Mouse (Mus musculus) gastrocnemius, postnatal 36 days (tissue): ENCODE data around the gene 2010111I01Rik. TPM values are rescaled to one million over a fixed set of nuclear protein-coding genes. Genes with fewer than 3 reads are reported as not detected.

Experiments used
- DNase-seq, 2 experiments: peaks; one replicate each; pipeline ENCODE4 v3.0.0; 2022
- intact Hi-C: fragments of 180-260 bp; cut with DNase I; formaldehyde crosslinking; loops from one replicate; pipeline ENCODE4 v1.15.1; 2025
- total RNA-seq, 2 experiments: library from RNA; stranded (reverse); gene quantifications; 2 replicates each; pipeline ENCODE4 v1.2.3; 2021

The 2010111I01Rik gene
- total RNA-seq, 2 experiments from 2014 or later = 62.5 to 70.3 TPM

DNA sequence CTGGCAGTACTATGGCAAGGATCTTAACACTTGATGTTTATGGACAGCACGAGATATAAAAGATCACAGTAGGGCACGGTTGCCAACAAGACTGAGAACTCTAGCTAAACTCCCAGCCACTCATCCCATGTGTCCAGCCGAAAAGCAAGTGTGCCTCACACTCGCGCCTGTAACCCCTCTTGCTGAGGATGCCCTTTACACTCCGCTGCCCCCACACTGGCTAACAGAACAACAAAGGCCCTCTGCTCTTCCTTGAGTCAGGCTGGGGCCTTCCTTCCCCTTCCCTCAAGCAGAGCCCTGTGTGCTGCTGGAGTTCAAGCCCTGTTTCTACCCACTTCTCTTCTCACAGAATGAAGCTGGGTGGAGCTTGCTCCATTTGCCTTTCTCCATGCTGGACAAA, 220.3 kb downstream of the 2010111I01Rik start:
- DNase-seq = no peak
- intact Hi-C loops = no loop called here

GRCm38 (mm10) chr13:63186217-63186616, 221.5 kb downstream of the 2010111I01Rik start:
- DNase-seq = no peak
- intact Hi-C loops = no loop called here

DNA sequence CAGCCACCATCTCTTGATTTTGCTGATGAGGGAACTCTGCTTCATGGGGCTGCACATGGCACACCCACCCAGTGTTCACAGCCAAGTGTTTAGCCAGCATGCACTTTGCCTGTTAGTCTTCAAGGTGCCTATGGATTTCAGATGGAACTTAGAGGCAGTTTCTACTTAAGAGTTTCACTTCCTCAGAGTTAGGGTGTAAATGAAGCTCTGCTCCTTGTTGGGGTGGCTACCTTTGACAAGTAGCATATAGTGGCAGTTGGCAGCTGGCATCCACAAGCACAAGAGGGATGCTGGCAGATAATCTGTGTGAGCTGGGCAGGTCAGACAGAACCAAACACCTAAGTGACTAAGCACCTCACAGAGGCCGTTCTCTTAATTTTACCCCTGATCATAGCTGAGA, 221.9 kb downstream of the 2010111I01Rik start:
- intact Hi-C loops = no loop called here
- DNase-seq = no peak

GRCm38 (mm10) chr13:63187145-63188143, 222.8 kb downstream of the 2010111I01Rik start:
- no peak for DNase-seq
- intact Hi-C loops = no loop called here

GRCm38 (mm10) chr13:63188306-63188705, 223.6 kb downstream of the 2010111I01Rik start:
- DNase-seq = no peak
- intact Hi-C loops = no loop called here

DNA sequence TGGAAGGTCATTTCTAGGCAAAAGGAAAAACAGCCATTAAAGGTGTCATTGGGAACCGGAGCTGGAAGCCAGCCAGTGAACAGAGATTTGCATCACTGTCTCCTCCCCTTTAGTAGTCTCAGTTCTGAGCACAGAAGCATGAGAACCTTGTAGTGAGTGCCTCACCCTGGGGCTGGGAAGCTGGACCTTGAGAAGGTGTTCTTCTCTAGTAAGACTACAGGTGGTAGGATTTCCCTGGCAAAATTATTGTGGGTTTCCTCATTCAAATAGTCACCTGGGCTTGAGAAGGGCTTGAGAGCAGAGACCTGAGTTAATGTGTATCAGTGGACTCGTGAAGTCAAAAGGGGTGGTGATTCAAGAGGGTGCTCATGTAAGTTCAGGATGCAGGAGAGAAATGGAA, 224.1 kb downstream of the 2010111I01Rik start:
- intact Hi-C loops = no loop called here
- no peak for DNase-seq

DNA sequence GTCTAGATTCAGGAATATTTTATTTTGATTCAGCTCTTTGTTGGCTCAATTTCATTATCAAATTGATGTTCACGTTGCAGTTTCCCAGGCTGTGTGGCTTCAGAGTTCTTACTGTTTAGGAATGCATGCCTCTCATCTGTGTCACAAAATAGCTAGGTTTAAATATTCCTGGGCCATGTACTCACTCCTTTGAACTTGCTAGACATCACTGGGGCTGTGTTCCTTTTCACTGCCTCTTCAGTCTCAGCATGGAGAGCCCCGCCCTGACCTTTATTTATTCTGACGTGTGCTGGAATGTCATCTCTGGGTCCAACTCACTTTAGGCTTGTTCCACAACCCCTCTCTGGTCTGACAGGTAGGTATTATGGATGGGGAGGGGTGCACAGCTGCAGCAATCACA, 228.7 kb downstream of the 2010111I01Rik start:
- intact Hi-C loops = no loop called here
- no peak for DNase-seq

- no peak for DNase-seq
- intact Hi-C loops = loop anchor here (5.0 kb wide), 1 partner anchor 34 kb away; no protein-coding TSS in a partner anchor
Observed at GRCm38 (mm10) chr13:63198038-63198437, 233.3 kb downstream of the 2010111I01Rik start.

- DNase-seq = no peak
- intact Hi-C loops = loop anchor here (5.0 kb wide), 1 partner anchor 33 kb away; no protein-coding TSS in a partner anchor
Observed at GRCm38 (mm10) chr13:63199588-63199987, 234.9 kb downstream of the 2010111I01Rik start.

DNA sequence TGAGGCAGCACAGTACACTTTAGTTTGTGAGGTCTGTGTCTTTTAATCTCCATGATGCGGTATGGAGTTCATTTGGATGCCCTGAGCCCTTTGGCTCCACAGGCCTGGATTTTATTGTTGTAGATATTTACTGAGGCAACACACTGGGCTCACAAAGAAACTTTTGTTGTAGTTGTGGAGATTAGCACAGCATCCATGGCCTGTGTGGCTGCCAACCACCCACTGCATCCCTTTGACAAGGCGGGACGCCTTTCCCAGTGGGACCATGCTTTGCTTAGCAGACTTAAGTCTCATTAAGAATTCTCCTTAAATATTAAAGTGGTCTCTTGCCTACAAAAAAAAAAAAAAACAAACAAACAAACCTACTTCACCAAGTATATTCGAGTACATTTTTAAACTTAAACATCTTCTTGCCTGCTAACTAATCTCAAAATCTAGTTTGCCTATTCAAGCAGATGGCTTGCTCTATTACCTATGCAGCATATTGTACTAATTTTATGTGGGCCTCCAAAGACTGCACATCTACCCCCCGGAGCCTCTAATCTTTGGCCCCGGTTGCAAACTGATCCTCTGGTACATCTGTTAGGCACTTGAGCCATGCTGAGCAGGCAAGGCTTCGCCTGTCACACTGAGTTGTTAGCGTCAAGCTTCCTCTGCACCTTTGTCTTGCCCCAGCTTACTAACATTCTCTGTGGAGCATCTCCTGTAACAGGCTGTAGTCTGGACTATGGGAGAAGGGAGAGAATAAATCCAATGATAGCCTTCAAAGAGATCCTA, 239.0 kb downstream of the 2010111I01Rik start:
- no peak for DNase-seq
- intact Hi-C loops = no loop called here

DNA sequence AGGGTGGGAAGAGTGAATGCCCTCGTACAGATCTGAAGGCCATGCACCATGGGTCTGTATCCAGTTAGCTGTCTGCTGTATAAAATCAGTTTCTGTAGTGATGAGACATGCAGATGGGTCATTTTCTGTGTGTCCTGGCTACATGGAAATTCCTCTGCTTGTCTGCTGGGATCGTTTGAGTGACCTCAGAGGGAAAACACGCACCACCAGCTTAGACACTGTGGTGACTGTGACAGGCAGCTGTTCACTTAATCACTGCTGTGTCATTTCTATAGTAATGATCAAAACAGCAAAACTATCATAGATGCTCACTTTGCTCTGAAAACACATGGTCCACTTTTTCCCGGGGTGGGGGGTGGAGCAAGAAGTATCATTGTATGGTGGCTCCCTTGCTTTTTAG, 241.1 kb downstream of the 2010111I01Rik start:
- intact Hi-C loops = no loop called here
- no peak for DNase-seq

DNA sequence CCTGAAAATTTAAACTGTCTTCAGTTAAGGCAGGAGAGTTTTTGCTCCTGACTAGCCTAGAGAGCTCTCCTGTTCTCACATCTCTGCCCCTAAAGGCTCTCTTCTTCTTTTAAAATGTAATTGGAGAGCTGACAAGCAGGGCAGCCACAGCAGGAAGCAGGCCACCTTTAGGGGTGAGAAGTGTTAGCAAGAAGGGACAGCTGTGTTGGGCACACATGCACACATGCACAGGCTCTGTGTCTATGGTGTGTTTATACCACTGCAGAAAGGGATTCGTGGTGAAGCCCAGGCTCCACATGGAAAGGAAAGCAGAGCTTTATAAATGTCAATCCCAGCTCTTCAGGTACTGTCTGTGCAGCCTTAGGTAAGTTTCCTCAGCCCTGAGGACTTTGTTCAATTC, 241.7 kb downstream of the 2010111I01Rik start:
- DNase-seq = no peak
- intact Hi-C loops = no loop called here

DNA sequence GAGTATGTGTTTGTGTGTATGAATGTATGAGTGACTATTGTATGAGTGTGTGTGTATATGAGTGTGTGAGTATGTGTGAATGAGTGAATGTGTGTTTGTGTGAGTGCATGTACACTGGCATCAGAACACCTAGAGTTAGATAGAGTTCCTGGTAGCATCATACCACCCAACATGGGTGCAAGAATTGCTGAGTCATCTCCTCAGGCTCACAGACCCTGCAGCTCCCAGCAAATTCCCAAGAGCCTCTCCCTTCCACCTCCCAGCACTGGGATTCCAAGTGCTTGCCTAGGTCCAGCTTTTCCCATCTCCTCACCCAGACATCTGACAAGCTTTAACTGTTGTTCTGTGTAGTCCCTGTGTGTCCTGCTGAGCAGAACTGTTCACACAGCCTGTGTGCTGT, 251.8 kb downstream of the 2010111I01Rik start:
- intact Hi-C loops = no loop called here
- DNase-seq = no peak

- DNase-seq = no peak
- intact Hi-C loops = no loop called here
Observed at GRCm38 (mm10) chr13:63223026-63223770, 258.5 kb downstream of the 2010111I01Rik start.

GRCm38 (mm10) chr13:63225796-63226583, 261.3 kb downstream of the 2010111I01Rik start:
- DNase-seq = no peak
- intact Hi-C loops = no loop called here

- intact Hi-C loops = no loop called here
- DNase-seq = no peak
Observed at GRCm38 (mm10) chr13:63227785-63228184, 263.1 kb downstream of the 2010111I01Rik start.

DNA sequence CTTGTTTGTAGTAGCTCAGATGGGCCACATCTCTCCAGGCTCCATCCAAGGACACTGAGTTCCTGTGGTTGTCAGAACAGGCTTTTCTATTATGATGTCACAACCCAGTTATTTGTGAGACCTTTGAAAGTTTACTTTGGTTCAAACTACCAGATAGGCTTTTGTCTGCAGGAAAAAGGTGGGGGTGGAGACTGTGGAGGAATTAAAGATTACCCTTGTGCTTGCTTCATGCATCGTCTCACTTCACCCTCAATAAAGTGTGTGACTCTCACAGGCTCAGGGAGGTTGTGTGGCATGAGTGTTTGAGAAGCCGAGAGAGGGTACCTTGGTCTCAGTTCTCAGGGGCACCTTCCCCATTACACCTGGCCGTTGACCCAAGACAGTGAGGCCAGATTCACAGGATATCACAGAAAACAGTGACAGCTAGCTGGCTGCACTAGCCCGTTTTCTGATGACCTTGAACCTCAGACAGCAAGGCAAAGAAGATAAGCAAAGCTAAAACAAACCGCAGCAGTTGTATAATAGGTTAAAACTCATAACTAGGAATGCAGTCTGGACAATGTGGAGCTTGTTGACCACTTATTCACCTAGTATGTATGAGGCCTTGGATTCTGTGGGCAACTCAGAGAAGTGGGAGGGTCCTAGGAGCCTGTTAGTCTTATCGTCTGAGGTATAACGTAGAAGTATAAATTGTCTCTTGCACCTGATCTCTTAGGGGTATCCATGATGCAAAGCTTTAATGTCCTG, 266.4 kb downstream of the 2010111I01Rik start:
- DNase-seq = no peak
- intact Hi-C loops = loop anchor here (5.0 kb wide), 1 partner anchor 34 kb away; no protein-coding TSS in a partner anchor

DNA sequence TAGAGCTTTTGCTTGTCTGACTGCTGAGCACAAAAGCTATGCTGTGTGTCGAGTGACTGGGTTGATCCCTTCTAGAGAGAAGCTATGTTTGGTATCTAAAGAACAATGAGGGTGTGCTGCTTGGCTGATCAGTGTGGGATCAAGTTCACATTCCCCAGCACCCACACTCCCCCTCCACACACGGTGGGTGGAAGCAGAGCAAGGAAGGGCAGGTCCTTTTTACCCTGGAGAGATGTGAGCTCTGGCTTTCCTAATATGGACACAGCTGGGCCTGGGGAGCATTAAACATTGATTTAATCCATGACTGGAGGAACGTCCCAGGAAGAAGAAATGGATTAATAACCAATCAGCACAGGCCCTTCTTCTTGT, 267.0 kb downstream of the 2010111I01Rik start:
- intact Hi-C loops = loop anchor here (5.0 kb wide), 1 partner anchor 34 kb away; no protein-coding TSS in a partner anchor
- no peak for DNase-seq

- intact Hi-C loops = loop anchor here (5.0 kb wide), 1 partner anchor 35 kb away; no protein-coding TSS in a partner anchor
- no peak for DNase-seq
Observed at GRCm38 (mm10) chr13:63232558-63232957, 267.9 kb downstream of the 2010111I01Rik start.
